Mouse (Mus musculus) Muller cell, postnatal 12 days (primary cell): ENCODE measurements around the gene Atl3.
"Not testable (repeated sequence)": the region's sequence is repeated elsewhere in the genome, so short reads cannot be mapped to it uniquely, and the experiment has no call there.

Experiments used
- DNase-seq: peaks from one replicate; pipeline ENCODE4 v3.0.0-alpha.2; 2015; ENCODE audit errors: inconsistent ontology term

Atl3 gene

GRCm38 (mm10) chr19:7493352-7494186 is at the start of gene Atl3:
TSS of gene Atl3 (plus strand) at chr19:7494040.
- no peak for DNase-seq

GRCm38 (mm10) chr19:7445105-7445504 is 48.7 kb upstream of the Atl3 start:
- no peak for DNase-seq

GRCm38 (mm10) chr19:7445596-7445995 is 48.2 kb upstream of the Atl3 start:
- DNase-seq: no peak

- no peak for DNase-seq
Observed at GRCm38 (mm10) chr19:7456803-7457202, 37.0 kb upstream of the Atl3 start.

- DNase-seq: no peak
Observed at GRCm38 (mm10) chr19:7458901-7459300, 34.9 kb upstream of the Atl3 start.

- DNase-seq: peak; percentile 80
Observed at GRCm38 (mm10) chr19:7459370-7459769, 34.5 kb upstream of the Atl3 start.

GRCm38 (mm10) chr19:7467915-7468314 is 25.9 kb upstream of the Atl3 start:
- no peak for DNase-seq

- DNase-seq: no peak
Observed at GRCm38 (mm10) chr19:7470643-7471042, 23.2 kb upstream of the Atl3 start.

GRCm38 (mm10) chr19:7479751-7480248 is 14.0 kb upstream of the Atl3 start:
- DNase-seq: no peak

GRCm38 (mm10) chr19:7481541-7482265 is 12.1 kb upstream of the Atl3 start:
- DNase-seq: peak; percentile 31

GRCm38 (mm10) chr19:7482266-7482598 is 11.6 kb upstream of the Atl3 start:
- DNase-seq: no peak

GRCm38 (mm10) chr19:7482599-7483511 is 11.0 kb upstream of the Atl3 start, which contains the start of gene Rtn3:
TSS of gene Rtn3 (minus strand) at chr19:7483281.
- peak; percentile 98 for DNase-seq

- peak; percentile 72 for DNase-seq
Observed at GRCm38 (mm10) chr19:7483512-7483882, 10.3 kb upstream of the Atl3 start.

- no peak for DNase-seq
Observed at GRCm38 (mm10) chr19:7484076-7484475, 9.8 kb upstream of the Atl3 start.

- no peak for DNase-seq
Observed at GRCm38 (mm10) chr19:7487680-7488079, 6.2 kb upstream of the Atl3 start.

GRCm38 (mm10) chr19:7491960-7492359 is 1.9 kb upstream of the Atl3 start:
- no peak for DNase-seq

- no peak for DNase-seq
Observed at GRCm38 (mm10) chr19:7492682-7493081, 1.2 kb upstream of the Atl3 start.

- DNase-seq: peak; percentile 99
Observed at GRCm38 (mm10) chr19:7494187-7495015, 561 bp downstream of the Atl3 start.

GRCm38 (mm10) chr19:7495221-7496038 is 1.6 kb downstream of the Atl3 start:
- peak; percentile 33 for DNase-seq

GRCm38 (mm10) chr19:7496070-7496469 is 2.2 kb downstream of the Atl3 start:
- DNase-seq: not testable (repeated sequence)
